Mouse (Mus musculus): Measurements from ENCODE around the gene Tex38.

Tex38 gene

DNA sequence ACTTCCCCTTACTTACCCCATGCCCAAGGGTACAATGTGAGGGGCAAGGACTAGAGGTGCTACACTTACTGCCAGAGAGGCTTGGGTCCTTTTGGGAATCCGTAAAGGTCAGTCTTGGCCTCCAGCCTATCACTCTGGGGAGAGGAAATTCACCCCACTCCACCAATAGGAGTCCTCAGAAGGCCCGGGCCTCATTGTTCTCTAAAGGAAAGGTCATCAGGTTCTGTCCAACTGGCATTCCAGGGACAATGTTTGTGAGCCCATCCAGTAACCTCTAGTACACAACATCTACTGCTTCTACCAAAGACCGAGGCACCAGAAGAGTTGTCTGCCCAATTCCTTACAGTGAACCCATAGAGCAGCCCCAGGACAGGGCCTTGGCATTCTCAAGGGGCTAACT, at the start of gene Tex38:
Tex38 (minus strand) TSS at position 101 of the 400 bp plus-strand sequence.
- DNase-seq (ENCODE audit: low spot score): no peak

DNA sequence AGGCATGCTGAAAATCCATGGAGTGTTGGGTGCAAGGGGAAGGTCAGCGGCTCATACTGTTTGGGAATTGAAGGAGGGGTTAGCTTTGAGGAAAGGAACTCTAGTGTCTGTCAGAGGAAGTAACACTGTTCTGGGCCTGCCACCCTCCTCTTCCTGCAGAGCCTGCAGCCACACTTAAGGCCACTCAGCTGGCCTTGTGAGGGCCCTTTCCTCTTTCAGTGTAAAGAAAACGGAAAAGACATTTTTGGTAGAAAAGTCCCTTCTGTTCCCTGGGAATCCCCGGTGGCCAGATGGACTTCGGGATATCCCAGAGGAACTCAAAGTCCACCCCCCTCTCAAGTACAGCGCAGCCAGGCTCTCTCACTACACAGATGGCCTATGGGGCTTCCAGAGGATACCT, 49.7 kb upstream of the Tex38 start:
- no peak for DNase-seq (ENCODE audit: low spot score)

DNA sequence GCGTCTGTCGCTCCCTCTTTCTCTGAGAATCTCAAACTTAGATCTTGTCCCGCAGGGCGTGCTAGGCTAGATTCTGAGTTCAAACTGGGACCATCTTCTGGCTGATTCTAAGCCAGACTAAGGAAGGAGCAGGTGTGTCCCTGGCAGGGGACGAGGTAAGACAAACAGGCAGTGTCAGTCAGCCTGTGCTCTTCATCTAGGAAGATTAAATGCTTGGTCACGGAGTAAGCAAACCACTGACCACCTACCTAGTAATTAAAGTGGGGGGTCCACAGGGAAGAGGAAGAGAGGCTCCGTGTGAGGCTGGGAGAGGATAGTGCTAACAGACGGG, 47.7 kb upstream of the Tex38 start:
- DNase-seq (ENCODE audit: low spot score): no peak

DNA sequence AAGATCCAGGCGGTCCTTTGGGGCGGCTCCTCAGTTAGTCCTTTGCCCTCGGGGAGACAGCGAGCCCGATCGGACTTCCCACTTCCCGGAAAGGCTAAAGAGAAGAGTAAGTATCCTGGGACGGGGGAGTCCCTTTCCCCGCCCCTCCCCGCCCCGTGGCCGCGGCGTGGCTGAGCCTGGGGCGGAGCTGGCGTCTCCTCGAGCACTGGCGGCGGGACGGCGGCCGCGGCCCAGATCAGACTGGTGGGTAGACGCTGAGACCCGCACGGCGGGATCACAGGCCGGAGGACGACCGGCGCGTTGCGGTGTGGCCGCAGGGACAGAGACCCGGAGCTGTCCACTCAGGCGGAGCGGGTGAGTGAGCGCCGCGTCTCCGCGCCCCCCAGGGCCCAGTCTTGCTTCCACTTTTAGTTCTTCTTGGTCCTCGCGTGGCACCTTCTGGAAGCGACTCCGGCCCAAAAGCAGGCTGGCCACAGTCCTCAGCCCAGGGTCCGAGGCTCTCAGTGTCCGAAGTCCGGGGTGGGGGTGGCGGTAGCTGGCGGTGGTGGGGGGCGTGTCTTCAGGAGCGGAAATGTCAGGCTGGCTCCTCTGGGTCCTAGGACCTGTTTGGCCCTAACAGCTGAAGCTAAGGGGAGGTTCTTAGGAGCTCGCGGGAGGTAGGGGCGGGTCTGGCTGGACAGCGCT, 47.2 kb upstream of the Tex38 start, which contains the start of gene Mob3c:
Mob3c (plus strand) TSS at position 205 of the 684 bp plus-strand sequence.
- DNase-seq (ENCODE audit: low spot score): peak; percentile 54

DNA sequence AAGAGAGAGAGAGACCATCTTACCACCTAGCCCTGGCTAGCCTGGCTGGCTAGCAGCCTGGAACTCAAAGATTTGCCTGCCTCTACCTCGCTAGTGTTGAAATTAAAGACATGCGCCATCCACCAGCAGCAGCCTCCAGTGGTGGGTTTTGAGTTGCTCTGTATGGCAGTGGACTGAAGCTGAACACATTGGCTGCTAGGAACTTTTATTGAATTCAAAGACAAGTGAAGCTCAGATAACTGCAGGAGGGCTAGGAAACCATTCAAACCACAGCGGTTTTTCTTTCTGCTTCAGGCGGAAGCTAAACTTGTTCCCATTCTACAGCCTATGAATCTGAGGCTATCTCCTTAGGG, 46.7 kb upstream of the Tex38 start:
- no peak for DNase-seq (ENCODE audit: low spot score)

DNA sequence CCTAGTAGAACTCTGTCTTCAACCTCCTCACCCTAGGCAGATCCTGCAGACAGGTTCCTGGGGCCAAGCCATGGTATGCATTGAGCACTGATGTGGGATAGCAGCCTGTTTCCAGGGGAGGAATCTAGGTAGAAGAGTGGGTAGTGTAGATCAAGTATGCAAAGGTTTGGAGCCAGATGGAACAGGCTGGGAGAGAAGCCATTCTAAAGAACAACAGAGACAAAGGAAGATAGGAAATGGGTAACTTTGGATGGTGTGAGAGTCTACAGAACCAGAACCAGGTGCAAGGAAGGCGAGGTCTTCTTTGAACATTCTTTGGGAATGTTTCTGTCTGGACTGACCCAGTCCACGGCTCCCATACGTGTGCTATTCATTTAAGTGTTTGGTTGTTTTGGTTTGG, 46.2 kb upstream of the Tex38 start:
- no peak for DNase-seq (ENCODE audit: low spot score)

DNA sequence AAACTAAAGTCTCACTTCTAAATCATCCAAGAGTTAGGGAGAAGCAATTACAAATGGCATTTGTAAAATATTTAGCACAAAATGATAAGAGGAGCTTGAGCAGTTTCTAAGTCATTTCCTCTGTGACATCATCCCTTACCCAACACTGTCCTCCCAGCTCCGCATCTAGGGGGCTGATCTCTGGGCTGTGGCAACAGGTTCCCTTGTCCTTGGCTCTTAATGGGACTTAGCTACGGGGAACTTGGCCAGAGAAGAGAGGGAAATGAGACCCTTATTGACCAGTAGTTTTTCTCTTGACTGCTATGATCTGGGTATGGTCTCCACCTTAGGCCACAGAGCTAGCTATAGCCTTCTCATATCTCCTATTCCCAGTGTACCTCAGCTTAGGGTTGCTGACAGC, 44.5 kb upstream of the Tex38 start:
- DNase-seq (ENCODE audit: low spot score): no peak

DNA sequence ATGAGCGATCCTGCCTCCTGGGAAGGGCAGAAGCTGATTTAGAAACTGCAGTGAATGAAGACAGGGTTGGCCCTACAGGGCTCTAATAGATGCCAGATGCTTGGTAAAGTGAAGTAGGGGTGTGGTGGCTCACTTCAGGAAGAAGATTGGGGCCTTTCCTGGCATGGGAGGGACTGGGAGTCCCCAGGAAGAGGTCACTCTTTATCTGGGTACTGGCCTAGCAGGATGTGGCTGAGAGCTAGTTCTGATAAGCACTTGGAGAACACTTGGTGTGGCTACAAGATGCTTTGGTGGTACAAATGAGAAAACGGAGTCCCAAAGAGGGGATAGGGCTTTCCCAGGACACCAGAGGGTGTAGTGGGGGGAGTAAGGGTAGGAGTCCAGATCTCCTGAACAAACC, 43.4 kb upstream of the Tex38 start:
- no peak for DNase-seq (ENCODE audit: low spot score)

DNA sequence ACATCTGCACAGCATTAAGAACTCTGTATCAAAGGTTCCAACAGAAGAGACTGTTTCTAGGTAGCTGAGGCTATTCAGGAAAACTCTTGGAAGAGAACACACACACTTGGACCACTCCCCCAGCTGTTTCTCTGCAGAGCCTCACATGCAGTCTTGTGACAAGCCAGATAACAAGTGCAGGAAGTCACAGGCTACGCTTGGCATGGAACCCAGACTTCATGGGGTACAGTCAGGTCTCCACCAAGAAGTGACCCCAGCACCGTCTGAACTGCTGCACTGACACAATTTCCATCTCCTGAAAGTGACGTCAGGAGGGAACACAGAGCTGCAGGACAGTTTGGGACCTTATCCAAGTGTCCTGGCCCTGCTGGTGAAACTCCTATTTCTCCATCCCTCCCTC, 41.1 kb upstream of the Tex38 start:
- no peak for DNase-seq (ENCODE audit: low spot score)

DNA sequence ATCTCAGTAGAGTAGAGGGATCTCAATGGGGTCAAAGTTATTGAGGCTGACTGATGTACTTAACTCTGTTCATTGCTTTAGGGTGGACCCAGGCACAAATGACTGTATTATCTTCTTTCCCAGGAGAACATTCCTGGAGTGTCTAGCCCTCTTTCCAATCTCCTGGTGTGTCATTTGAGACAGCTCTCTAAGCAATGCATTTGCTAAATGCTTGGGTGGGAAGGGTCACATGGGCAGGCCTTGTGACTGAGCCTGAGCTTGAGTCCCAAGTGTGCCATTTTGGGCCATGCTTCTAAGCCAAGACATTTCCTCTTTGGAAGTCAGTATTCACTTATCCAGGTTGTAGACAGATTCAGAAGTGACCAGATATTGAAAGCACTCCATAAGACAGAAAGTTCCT, 40.6 kb upstream of the Tex38 start:
- no peak for DNase-seq (ENCODE audit: low spot score)

DNA sequence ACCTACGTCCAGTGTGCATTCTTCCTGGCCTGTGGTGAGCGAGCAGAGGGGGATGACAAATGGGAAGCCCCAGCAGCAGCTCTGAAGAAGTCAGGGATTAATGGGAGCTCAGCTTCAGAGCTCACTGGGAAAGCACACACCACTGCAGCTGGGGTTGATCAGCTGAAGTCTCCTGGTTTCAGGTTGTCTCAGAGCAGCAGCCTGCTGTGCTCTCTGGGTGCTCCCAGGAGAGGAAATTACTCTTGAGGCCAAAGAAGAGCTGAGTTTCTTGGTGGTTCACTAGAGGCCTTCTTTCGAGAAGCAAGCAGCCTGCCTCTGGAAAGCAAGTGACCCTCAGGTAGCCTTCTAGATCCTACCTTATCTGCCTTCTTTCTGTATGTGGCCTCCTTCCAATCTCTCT, 40.1 kb upstream of the Tex38 start:
- DNase-seq (ENCODE audit: low spot score): no peak

DNA sequence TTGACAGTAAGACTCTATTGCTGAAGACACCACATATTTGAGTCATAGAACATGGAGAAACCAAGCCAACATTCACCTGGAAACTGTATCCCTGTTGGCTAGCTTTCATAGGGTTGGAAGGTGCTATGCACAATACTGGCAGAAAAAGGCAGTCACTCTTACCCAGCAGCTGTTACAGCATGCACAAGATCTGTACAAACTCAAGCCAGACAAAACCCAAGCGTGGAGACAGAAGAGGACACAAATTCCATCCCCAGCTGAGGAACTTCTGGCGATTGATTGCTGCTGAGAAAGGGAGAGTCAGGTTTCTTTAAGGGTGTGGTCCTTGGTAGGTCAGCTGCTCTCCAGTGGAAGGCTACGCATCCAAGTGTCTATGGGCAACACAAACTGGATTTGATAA, 39.4 kb upstream of the Tex38 start:
- no peak for DNase-seq (ENCODE audit: low spot score)

DNA sequence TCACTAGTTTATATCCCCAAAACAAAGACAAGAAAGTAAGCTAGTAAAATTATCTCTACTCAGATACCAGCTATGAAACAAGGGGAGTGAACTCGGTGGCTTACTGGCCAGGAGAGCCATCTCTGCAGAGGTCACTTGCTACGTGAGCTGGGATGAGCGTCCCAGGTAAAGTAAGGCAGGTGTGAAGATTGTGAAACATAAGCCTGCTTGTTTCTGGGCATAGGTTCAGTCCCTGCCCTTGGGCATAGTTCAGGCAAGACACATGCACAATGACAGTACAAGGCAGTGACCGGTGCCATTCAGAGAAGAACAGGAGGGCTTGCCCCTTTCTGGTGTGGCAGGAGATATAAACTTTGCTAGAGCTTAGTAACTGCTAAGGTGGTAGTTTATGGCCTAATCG, 34.8 kb upstream of the Tex38 start:
- no peak for DNase-seq (ENCODE audit: low spot score)

DNA sequence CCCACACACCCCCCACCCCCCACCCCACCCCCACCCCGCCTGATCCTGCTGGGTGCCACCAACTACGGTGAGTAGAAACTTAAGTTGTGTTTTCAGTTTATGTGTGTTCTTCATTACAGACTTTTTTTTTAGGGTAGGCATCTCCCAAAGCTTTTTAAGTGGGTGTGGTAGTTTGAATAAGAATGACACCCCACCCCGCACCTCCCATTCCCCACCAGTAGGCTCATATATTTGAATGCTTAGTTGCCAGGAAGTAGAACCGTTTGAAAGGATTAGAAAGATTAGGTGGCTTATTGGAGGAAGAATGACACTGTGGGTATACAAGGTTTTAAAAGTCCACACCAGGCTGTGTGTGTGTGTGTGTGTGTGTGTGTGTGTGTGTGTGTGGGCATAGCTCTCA, 31.5 kb upstream of the Tex38 start:
- no peak for DNase-seq (ENCODE audit: low spot score)

DNA sequence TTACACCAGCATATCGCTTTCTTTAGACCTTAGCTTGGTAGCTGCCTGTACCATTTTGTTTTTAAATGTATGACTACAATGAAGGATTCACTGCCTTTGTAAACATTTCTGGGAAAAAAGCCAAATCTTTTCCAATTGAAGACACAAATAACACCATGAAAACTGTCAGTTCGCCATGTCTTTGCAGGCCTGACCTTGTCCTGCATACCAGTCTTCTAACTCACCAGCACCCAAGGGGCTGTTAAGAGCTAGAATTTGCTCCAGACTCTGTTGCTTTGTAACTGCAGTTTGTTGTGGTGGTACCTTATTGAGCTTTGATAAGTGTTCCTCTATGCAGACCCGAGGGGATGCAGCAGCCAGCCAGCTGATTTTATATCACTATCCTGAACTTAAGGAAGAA, 19.2 kb upstream of the Tex38 start:
- no peak for DNase-seq (ENCODE audit: low spot score)

DNA sequence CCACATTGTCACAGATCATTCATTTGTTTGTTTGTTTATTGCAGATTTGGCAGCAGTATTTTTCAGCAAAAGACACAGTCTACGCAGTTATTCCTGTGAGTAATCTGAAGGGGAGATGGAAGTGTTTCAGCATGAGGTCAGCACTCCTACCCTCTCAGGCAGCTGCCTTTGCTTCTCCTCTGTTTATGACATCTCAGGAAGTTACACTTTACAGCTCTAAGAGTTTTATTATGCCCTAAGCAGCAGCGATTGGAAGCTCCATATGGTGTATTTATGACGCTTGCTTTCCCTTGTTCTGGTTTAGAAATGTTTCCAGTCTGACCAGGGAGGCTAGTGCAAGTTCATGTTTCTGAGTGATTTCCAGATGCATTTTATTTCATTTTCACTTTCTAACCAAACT, 14.5 kb upstream of the Tex38 start:
- DNase-seq (ENCODE audit: low spot score): no peak

DNA sequence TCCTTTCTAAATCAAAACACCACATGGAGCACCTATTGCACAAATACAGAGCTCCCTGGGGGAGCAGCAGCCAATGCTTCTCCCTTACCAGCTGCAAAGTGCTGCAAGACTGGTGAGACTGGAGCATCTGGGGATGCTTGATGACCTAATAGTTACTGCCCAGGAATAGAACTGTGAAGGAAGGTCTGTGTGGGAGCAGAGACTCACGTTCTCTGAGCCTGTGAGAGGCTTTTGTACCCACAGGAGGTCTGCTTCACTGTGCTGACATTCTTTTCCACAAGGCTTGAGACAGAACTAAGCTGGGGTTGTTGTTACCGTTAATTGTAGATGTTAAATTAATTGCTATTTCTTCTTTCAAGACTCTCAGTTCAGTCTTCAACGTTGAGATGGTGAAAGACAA, 10.0 kb upstream of the Tex38 start:
- DNase-seq (ENCODE audit: low spot score): no peak

DNA sequence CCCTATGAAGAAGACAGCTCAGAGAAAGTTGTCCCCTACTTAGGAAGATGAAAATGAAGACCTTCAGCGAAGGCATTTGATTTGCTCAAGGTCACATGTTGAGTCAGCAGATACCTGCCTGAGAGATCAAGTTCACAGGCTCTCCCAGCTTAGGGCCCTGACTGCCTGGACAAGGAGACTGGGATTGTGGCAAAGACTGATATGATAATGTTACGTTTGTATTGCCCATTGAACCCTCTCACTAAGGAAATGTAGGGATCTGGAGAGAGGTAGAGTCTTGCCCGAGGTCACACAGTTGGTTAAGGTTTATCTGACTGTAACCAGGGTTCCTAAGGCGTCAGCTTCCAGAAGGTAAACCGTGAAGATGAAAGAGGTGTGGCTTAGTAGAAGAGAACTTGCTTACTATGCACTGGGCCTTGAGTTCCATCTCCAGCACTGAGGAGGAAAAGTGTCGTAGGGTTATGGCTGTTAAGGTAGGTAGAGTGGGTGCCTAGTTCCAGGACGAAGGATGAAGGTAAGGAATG, 4.8 kb upstream of the Tex38 start:
- no peak for DNase-seq (ENCODE audit: low spot score)

DNA sequence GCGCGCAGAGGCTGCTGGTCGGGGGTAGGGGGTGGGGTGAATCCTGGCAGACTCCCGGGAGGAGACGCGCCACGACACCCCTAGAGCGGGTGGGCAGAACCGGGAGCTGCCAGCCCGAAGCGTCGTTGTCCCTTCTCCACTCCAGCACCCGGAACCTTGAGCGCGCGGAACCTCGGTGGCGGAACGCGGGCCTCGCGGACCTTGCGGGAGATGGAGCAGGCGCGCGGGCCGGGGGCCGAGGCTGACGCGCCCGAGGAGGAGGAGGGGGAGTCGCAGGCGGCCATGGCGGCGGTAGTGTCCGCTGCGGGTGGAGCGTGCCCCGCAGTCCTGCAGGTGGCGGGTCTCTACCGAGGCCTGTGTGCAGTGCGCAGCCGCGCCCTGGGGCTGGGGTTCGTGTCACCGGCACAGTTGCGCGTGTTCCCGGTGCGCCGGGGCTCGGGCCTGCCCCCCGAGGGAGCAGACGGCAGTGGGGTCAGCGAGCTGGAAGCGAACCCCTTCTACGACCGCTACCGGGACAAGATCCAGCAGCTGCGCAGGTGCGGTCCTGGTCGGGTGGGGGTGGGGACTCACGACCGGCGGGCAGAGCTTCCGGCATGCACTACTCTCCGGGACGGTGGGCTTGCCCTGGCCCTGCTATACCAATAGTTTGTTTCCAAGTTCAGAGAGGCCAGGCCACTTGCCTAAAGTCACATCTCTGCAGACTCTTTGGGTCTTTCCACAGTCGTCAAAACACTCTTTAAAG, 4.1 kb upstream of the Tex38 start, which contains the start of gene Atpaf1:
Atpaf1 (plus strand) TSS at position 44 of the 742 bp plus-strand sequence.
- DNase-seq (ENCODE audit: low spot score): peak; percentile 69

DNA sequence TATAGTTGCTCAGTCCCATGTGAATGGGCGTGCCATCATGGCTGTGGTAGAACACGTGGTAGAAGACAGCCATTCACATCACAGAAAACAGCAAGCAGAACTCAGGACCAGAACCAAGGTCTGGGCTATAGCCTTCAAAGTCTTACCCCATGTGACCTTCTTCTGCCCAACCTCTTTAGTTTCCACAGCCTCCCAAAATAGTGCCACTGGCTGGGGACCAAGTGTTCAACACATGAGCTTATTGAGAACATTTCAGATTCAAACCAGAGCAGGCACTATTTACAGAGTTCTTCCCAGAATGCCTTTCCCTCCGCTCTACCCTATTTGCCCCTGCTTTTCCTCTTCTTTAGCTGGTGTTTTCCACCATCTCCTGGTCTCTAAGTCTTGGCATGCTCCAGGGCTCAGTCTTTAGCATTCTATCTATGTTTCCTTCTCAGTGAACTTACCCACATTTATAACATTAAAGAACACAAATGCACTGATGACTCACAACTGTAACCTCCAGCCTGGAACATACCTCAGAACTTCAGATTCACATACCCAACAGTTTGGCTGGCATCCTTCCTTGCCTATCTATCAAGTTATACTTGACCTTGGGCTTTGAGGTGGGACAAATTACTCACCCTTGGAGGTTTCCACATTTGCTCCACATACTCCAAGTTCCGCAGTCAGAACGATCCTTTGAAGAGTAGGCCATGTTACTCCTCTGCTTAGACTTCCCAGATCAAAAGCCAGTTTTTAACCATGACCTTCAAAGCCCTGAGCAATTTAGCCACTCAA, 1.4 kb upstream of the Tex38 start:
- DNase-seq (ENCODE audit: low spot score): no peak

DNA sequence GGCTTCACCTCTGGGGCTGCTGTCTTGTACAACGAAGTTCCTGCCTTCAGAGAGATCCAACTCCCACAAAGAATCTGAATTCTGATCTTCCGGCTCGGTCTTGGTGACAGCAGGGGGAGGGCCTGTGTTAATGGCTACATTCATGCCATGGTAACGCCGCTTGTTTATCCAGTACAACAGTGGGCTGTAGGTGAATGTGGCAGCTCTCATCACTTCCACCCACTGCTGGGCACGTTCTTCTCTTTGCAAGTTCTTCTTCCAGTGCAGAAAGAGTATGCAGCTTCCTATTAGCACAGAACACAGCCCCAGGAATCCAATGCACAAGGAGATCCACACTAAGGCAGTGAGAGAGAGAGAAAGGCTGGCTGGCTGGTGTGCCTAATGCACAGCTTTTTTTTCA, 549 bp downstream of the Tex38 start:
- DNase-seq (ENCODE audit: low spot score): no peak

DNA sequence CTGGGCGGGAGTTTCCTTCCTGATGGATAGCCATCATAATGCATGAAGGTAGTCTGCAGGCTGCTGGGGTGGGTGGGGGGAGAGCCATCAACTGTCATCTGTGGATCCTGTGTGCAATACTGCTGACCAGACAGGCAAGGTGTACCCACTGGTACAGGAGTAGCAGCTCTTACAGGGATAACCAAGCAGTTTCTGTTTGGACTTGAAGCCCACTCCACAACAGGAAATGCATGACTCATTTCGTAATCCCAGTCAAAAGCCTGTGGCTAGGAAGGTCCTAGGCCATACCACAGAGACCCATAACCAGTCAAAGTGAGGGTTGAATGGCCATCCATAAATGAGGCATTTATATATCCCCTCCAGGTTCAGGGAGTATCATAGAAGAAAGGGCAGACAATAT, 3.2 kb downstream of the Tex38 start:
- no peak for DNase-seq (ENCODE audit: low spot score)

DNA sequence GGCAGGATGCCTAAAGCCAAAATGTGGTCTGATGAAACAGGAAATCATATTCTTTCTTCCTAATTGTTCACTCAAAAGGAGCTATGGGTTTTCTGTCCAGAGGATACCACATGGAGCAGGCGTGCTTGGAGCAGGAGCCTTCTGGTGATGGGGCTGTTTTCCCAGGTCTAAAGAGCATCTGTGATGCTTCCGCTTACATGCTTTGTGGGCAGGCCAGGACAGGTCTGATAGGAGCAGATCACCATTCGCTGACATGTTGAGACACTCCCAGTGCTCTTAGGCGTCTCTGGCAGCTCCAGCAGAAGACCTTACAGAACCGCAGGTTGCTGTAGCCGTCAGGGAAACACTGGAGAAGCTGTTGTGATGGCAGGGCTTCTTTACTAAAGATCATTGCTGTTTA, 5.8 kb downstream of the Tex38 start:
- no peak for DNase-seq (ENCODE audit: low spot score)

All from ovary, postnatal 10 days (tissue).